Mouse (Mus musculus): ENCODE measurements around the gene Gm13212.
"Not testable (repeated sequence)": the region's sequence is repeated elsewhere in the genome, so short reads cannot be mapped to it uniquely, and the experiment has no call there.

DNA sequence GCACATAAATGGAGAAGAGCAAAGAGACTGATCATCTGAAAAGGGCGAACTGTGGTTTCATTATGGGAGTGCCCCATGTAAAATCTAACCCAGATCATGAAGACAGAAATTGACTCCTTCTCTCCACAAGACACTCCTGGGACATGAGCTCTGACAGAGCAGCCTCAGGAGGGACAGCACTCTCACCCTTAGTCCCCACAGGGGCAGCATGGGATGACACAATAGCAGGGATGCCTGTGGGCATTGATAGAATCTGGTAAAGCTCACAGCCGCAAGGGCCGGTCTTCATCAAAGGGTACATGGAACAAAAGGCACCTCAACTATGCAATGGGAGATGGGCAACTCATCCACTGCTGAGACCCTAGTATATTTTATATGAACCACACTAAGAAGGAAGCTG is 38.5 kb upstream of the Gm13212 start:
- not testable (repeated sequence) for TF ChIP-seq ZC3H11A (IDR thresholded peaks at IDR 0.05; ENCODE audit: borderline replicate concordance, low read depth, low read length); ZNF384 (IDR thresholded peaks at IDR 0.05; ENCODE audit: low read depth, low read length); HCFC1 (IDR thresholded peaks at IDR 0.05; ENCODE audit: borderline replicate concordance, insufficient read depth, low read length)

Data from ES-E14 (cell line).